8 mouse cellular contexts compared by ENCODE assay signal in the genomic region with DNA sequence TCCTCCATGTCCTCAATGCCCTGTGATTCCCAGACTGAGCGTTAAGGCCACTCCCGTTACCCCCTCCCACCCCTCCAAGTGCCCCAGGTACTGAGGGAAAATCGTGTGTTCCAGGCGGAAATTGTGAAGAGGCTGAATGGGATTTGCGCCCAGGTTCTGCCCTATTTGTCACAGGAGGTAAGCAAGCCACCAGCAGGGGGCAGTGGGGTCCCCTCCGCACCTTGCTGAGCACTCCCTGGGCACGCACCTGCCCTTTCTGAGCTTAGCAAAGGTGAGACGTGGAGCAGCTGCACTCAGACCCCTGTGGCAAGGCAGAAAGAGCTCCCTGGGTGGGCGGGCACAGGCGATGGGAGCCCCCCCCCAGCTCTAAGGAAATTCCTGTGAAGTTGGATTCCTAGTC. TPM values are rescaled to one million over a fixed set of nuclear protein-coding genes. Genes with fewer than 3 reads are reported as not detected.
A peak's percentile ranks its signal among the peaks of the same experiment; 100 is the strongest.
DNase-seq lines count a peak whose midpoint lies in the region; ATAC-seq lines count a peak whose summit lies in the region.

No protein-coding gene starts in this region.

- H3K9ac ChIP-seq in midbrain, embryonic 15.5 days = no peak overlapping the region
- no peak overlapping the region for H3K9ac ChIP-seq in embryonic facial prominence, embryonic 15.5 days
- 0 out of 2 replicates have a peak overlapping the region, but pooled peaks have one; percentile 40 for H3K9ac ChIP-seq in kidney, embryonic 15.5 days

- DNase-seq in midbrain, embryonic 10.5 days (ENCODE audit: low spot score) = peak; percentile 67
- peak; percentile 66 for DNase-seq in adrenal gland, postnatal 10 days
- peak; percentile 65 for DNase-seq in mesoderm, embryonic 11.5 days (ENCODE audit: low read depth, low spot score)
- DNase-seq in thymus, postnatal 14 days = peak; percentile 92
- no peak for DNase-seq in frontal cortex, postnatal 25 days (ENCODE audit: low spot score in 2 of 2)

- peaks cover 63% of the 10 kb centered on the region for H3K36me3 ChIP-seq in midbrain, embryonic 10.5 days
- peaks cover 11% of the 10 kb centered on the region; the same call in 1 of the 2 replicates for H3K36me3 ChIP-seq in midbrain, embryonic 15.5 days (replicated peaks)
- peaks cover 38% of the 10 kb centered on the region for H3K36me3 ChIP-seq in embryonic facial prominence, embryonic 15.5 days
- peaks cover 53% of the 10 kb centered on the region for H3K36me3 ChIP-seq in kidney, embryonic 15.5 days

- H3K9me3 ChIP-seq in midbrain, embryonic 10.5 days (replicated peaks) = no peaks in the 10 kb centered on the region
- H3K9me3 ChIP-seq in midbrain, embryonic 15.5 days = no peaks in the 10 kb centered on the region
- H3K9me3 ChIP-seq in embryonic facial prominence, embryonic 15.5 days (replicated peaks) = no peaks in the 10 kb centered on the region
- no peaks in the 10 kb centered on the region for H3K9me3 ChIP-seq in kidney, embryonic 15.5 days (replicated peaks)

- H3K4me2 ChIP-seq in midbrain, embryonic 15.5 days = no peak overlapping the region
- H3K4me2 ChIP-seq in embryonic facial prominence, embryonic 15.5 days (replicated peaks) = peak overlapping the region; percentile 40; the same call in 1 of the 2 replicates
- peak overlapping the region; percentile 59 for H3K4me2 ChIP-seq in kidney, embryonic 15.5 days

- peaks cover 91% of the 10 kb centered on the region for H3K4me1 ChIP-seq in midbrain, embryonic 10.5 days
- peaks cover 66% of the 10 kb centered on the region for H3K4me1 ChIP-seq in midbrain, embryonic 15.5 days
- peaks cover 81% of the 10 kb centered on the region for H3K4me1 ChIP-seq in embryonic facial prominence, embryonic 15.5 days
- H3K4me1 ChIP-seq in kidney, embryonic 15.5 days = peaks cover 91% of the 10 kb centered on the region

- peak overlapping the region; percentile 80 for H3K27ac ChIP-seq in midbrain, embryonic 10.5 days (replicated peaks)
- no peak overlapping the region for H3K27ac ChIP-seq in midbrain, embryonic 15.5 days
- H3K27ac ChIP-seq in embryonic facial prominence, embryonic 15.5 days (replicated peaks) = peak overlapping the region; percentile 44; the same call in 1 of the 2 replicates
- H3K27ac ChIP-seq in kidney, embryonic 15.5 days = peak overlapping the region; percentile 83

- WGBS in midbrain, embryonic 10.5 days = 5% methylated on average over 10 of the region's 10 CpGs
- 22% methylated on average over 10 of the region's 10 CpGs for WGBS in midbrain, embryonic 15.5 days
- 19% methylated on average over 10 of the region's 10 CpGs for WGBS in embryonic facial prominence, embryonic 15.5 days
- WGBS in kidney, embryonic 15.5 days = 31% methylated on average over 10 of the region's 10 CpGs

- peaks cover 82% of the 10 kb centered on the region for H3K27me3 ChIP-seq in midbrain, embryonic 10.5 days (ENCODE audit: low read depth, poor library complexity, severe bottlenecking)
- H3K27me3 ChIP-seq in midbrain, embryonic 15.5 days (replicated peaks) = peaks cover 31% of the 10 kb centered on the region
- no peaks in the 10 kb centered on the region for H3K27me3 ChIP-seq in embryonic facial prominence, embryonic 15.5 days
- no peaks in the 10 kb centered on the region for H3K27me3 ChIP-seq in kidney, embryonic 15.5 days

- peak overlapping the region; percentile 49 for H3K4me3 ChIP-seq in midbrain, embryonic 10.5 days
- H3K4me3 ChIP-seq in midbrain, embryonic 15.5 days = no peak overlapping the region
- no peak overlapping the region for H3K4me3 ChIP-seq in embryonic facial prominence, embryonic 15.5 days (replicated peaks)
- H3K4me3 ChIP-seq in kidney, embryonic 15.5 days (replicated peaks) = no peak overlapping the region

- ATAC-seq in midbrain, embryonic 15.5 days (replicated peaks) = no peak
- ATAC-seq in embryonic facial prominence, embryonic 15.5 days (ENCODE audit: insufficient number of reproducible peaks, low FRiP score, low TSS enrichment, low read depth) = no peak
- ATAC-seq in kidney, embryonic 15.5 days (replicated peaks; ENCODE audit: low FRiP score) = no peak

RNA-seq across cellular contexts. Expression of gene Aes, which starts 5.4 kb away (rescaled TPM):
- polyA plus RNA-seq in midbrain, embryonic 10.5 days (2016; fragmentation: Nextera tagmentation; extraction: Ambion mirVana) = 334 and 467 TPM in 2 replicates
- polyA plus RNA-seq in midbrain, embryonic 15.5 days (2015; fragmentation: Nextera tagmentation; extraction: Ambion mirVana) = 802 and 851 TPM in 2 replicates
- 100 to 1,000 TPM; 541 to 611 TPM for total RNA-seq in adrenal gland, postnatal 10 days (2021)
- polyA plus RNA-seq in embryonic facial prominence, embryonic 15.5 days (2015; fragmentation: Nextera tagmentation; extraction: Ambion mirVana) = 642 and 649 TPM in 2 replicates
- 535 and 630 TPM in 2 replicates for polyA plus RNA-seq in kidney, embryonic 15.5 days (2015; fragmentation: Nextera tagmentation; extraction: Ambion mirVana)

RNA-seq across cellular contexts. Expression of gene Tle2, which starts 9.6 kb away (rescaled TPM):
- 9.7 and 13.5 TPM in 2 replicates for polyA plus RNA-seq in midbrain, embryonic 10.5 days (2016; fragmentation: Nextera tagmentation; extraction: Ambion mirVana)
- polyA plus RNA-seq in midbrain, embryonic 15.5 days (2015; fragmentation: Nextera tagmentation; extraction: Ambion mirVana) = 57.4 and 58.8 TPM in 2 replicates
- 10 to 100 TPM; 10.9 to 18.1 TPM for total RNA-seq in adrenal gland, postnatal 10 days (2021)
- polyA plus RNA-seq in embryonic facial prominence, embryonic 15.5 days (2015; fragmentation: Nextera tagmentation; extraction: Ambion mirVana) = 63.1 and 73.7 TPM in 2 replicates
- 39.3 and 45.6 TPM in 2 replicates for polyA plus RNA-seq in kidney, embryonic 15.5 days (2015; fragmentation: Nextera tagmentation; extraction: Ambion mirVana)

RNA-seq across cellular contexts. Expression of gene Gna11, which starts 19.7 kb away (rescaled TPM):
- 70.7 and 73.7 TPM in 2 replicates for polyA plus RNA-seq in midbrain, embryonic 10.5 days (2016; fragmentation: Nextera tagmentation; extraction: Ambion mirVana)
- polyA plus RNA-seq in midbrain, embryonic 15.5 days (2015; fragmentation: Nextera tagmentation; extraction: Ambion mirVana) = 100 and 101 TPM in 2 replicates
- 10 to 100 TPM; 63.8 to 72.7 TPM for total RNA-seq in adrenal gland, postnatal 10 days (2021)
- polyA plus RNA-seq in embryonic facial prominence, embryonic 15.5 days (2015; fragmentation: Nextera tagmentation; extraction: Ambion mirVana) = 89.1 and 89.2 TPM in 2 replicates
- polyA plus RNA-seq in kidney, embryonic 15.5 days (2015; fragmentation: Nextera tagmentation; extraction: Ambion mirVana) = 79.0 and 88.6 TPM in 2 replicates

RNA-seq across cellular contexts. Expression of gene Tle6, which starts 36.1 kb away (rescaled TPM):
- 6.0 and 8.8 TPM in 2 replicates for polyA plus RNA-seq in midbrain, embryonic 10.5 days (2016; fragmentation: Nextera tagmentation; extraction: Ambion mirVana)
- 6.7 and 8.0 TPM in 2 replicates for polyA plus RNA-seq in midbrain, embryonic 15.5 days (2015; fragmentation: Nextera tagmentation; extraction: Ambion mirVana)
- 10 to 100 TPM in 1 of 2 experiments, 1 to 10 TPM in 1; 8.7 to 10.8 TPM for total RNA-seq in adrenal gland, postnatal 10 days (2021)
- 16.4 and 19.6 TPM in 2 replicates for polyA plus RNA-seq in embryonic facial prominence, embryonic 15.5 days (2015; fragmentation: Nextera tagmentation; extraction: Ambion mirVana)
- polyA plus RNA-seq in kidney, embryonic 15.5 days (2015; fragmentation: Nextera tagmentation; extraction: Ambion mirVana) = 15.6 and 16.8 TPM in 2 replicates

RNA-seq across cellular contexts. Expression of gene Gna15, which starts 40.7 kb away (rescaled TPM):
- polyA plus RNA-seq in midbrain, embryonic 10.5 days (2016; fragmentation: Nextera tagmentation; extraction: Ambion mirVana) = 0.53 and 0.85 TPM in 2 replicates
- 0.96 and 1.1 TPM in 2 replicates for polyA plus RNA-seq in midbrain, embryonic 15.5 days (2015; fragmentation: Nextera tagmentation; extraction: Ambion mirVana)
- total RNA-seq in adrenal gland, postnatal 10 days (2021) = 1 to 10 TPM in 1 of 2 experiments, under 1 TPM in 1; 0.66 to 1.1 TPM
- 4.9 and 6.4 TPM in 2 replicates for polyA plus RNA-seq in embryonic facial prominence, embryonic 15.5 days (2015; fragmentation: Nextera tagmentation; extraction: Ambion mirVana)
- polyA plus RNA-seq in kidney, embryonic 15.5 days (2015; fragmentation: Nextera tagmentation; extraction: Ambion mirVana) = 0.89 and 1.00 TPM in 2 replicates

Comparison
In these comparisons a context has a peak if more than half of its experiments do, and no peak if none do; other contexts are left out.
1. DNase-seq: peak in midbrain, embryonic 10.5 days (single experiment), adrenal gland, postnatal 10 days (single experiment), mesoderm, embryonic 11.5 days (single experiment) and thymus, postnatal 14 days (single experiment); none in frontal cortex, postnatal 25 days (0 of 2).